Mouse (Mus musculus) liver, postnatal 0 days (tissue): ENCODE measurements at regions not wholly inside any gene's neighbourhood (a gene's known extent, or its start where the extent isn't known, plus 50 kb on each side); places are given as distances from the start of the nearest gene placed in this dataset.

Experiments used
- CTCF ChIP-seq: sonication (generic); IDR thresholded peaks from 2 replicates; pipeline ENCODE4 v1.5.1; 2016; ENCODE audit warnings: antibody characterized with exemption, low read depth
- EP300 ChIP-seq: IDR thresholded peaks from 2 replicates; pipeline ENCODE4 v1.6.1; 2016; ENCODE audit warnings: antibody characterized with exemption, low read depth, mild to moderate bottlenecking

GRCm38 (mm10) chr13:10952923-10953322 is 592.3 kb upstream of the Chrm3 start:
- TF ChIP-seq CTCF (no peak), EP300 (no peak)
